Mouse (Mus musculus) stomach, embryonic 16.5 days (tissue): ENCODE measurements around the gene Pcnp. TPM values are rescaled to one million over a fixed set of nuclear protein-coding genes. Genes with fewer than 3 reads are reported as not detected.

Source experiments
- ATAC-seq: fragments of 200-750 bp; cut with Nextera tagmentation; 2 replicates; pipeline ENCODE4 v1.8.0; 2017; ENCODE audit warnings: moderate number of reproducible peaks, moderate TSS enrichment; ENCODE audit not compliant: insufficient read depth, low FRiP score
- H3K27ac ChIP-seq: fragments of 300-500 bp; sonication (generic); 2 replicates; pipeline ENCODE4 v1.5.1; 2014; ENCODE audit warnings: low read length
- H3K27me3 ChIP-seq: fragments of 300-500 bp; sonication (generic); 2 replicates; pipeline ENCODE4 v1.6.1; 2014; ENCODE audit warnings: low read length, control low read depth, mixed read lengths; ENCODE audit not compliant: control insufficient read depth, insufficient read depth
- H3K36me3 ChIP-seq: fragments of 300-500 bp; sonication (generic); 2 replicates; pipeline ENCODE4 v1.6.1; 2014; ENCODE audit warnings: low read length; ENCODE audit not compliant: control insufficient read depth, insufficient read depth
- H3K4me1 ChIP-seq: fragments of 300-500 bp; sonication (generic); 2 replicates; pipeline ENCODE4 v1.6.1; 2014; ENCODE audit warnings: low read length, control low read depth, mixed read lengths; ENCODE audit not compliant: control insufficient read depth, insufficient read depth
- H3K4me2 ChIP-seq: fragments of 300-500 bp; sonication (generic); 2 replicates; pipeline ENCODE4 v1.6.1; 2014; ENCODE audit warnings: low read depth, low read length, mixed read lengths
- H3K4me3 ChIP-seq: fragments of 300-500 bp; sonication (generic); replicated peaks from 2 replicates; pipeline ENCODE4 v1.5.1; 2014; ENCODE audit warnings: mild to moderate bottlenecking, low read length
- H3K9ac ChIP-seq: fragments of 300-500 bp; sonication (generic); 2 replicates; pipeline ENCODE4 v1.6.1; 2014; ENCODE audit warnings: low read length
- H3K9me3 ChIP-seq: fragments of 300-500 bp; sonication (generic); replicated peaks from 2 replicates; pipeline ENCODE4 v1.6.1; 2016; ENCODE audit warnings: low read length, control low read depth; ENCODE audit not compliant: control insufficient read depth
- WGBS: fragments of 180-500 bp; shearing (Covaris S2); extraction: QIAGEN DNeasy Blood & Tissue Kit; methylation state at CpG from one replicate; pipeline ENCODE4 v1.1.7; 2014; 5-methylcytosine and 5-hydroxymethylcytosine counted together
- polyA plus RNA-seq: library from polyadenylated mRNA; unstranded; fragments of >200 nt; fragmentation: Nextera tagmentation; extraction: Ambion mirVana; gene quantifications from 2 replicates; pipeline ENCODE4 v1.2.1, GENCODE M21; 2015

Pcnp gene
- polyA plus RNA-seq, 1 experiment from 2014 or later, result 216 TPM

DNA sequence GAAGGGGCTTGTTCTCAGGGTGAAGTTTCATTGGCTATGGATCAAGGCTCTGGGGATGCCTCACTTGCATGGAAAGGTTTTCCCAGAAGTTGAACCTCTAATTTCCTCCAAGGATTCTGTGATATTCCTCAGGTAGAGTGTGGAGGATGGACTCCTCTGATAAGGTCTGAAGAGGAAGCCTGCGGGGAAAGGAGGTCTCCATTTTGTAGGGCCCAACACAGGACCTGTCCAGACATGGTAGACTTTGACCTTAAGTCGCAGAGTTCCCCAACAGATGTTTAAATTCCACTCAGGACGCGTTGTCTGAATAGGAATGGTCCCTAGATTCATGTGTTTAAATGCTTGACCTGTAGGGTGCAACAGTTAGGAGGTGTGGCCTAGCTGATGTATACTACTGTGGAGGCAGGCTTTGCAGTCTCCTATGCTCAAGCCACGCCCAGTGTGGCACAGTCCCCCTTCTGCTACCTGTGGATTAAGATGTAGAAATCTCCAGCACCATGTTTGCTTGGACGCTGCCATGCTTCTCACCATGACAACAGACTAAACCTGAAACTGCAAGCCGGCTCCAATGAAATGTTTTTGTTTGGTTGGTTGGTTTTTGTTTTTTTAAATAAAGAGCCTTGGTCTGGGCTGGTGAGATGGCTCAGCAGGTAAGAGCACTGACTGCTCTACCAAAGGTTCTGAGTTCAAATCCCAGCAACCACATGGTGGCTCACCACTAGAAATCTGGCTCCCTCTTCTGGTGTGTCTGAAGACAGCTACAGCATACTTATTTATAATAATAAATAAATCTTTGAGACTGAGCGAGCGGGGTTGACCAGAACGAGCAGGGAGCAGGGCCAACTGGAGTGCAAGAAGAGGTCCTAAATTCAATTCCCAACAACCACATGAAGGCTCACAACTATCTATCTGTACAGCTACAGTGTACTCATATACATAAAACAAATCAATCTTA, 16.5 kb downstream of the Pcnp start:
- H3K36me3 ChIP-seq, result peaks cover 9% of the 10 kb centered on the region
- H3K27ac ChIP-seq, result no peak overlapping the region
- 0 out of 2 replicates have a peak, but pooled peaks have one; percentile 7 for ATAC-seq
- no peak overlapping the region for H3K9ac ChIP-seq
- H3K4me1 ChIP-seq, result no peaks in the 10 kb centered on the region
- H3K27me3 ChIP-seq, result no peaks in the 10 kb centered on the region
- no peaks in the 10 kb centered on the region for H3K9me3 ChIP-seq
- no peak overlapping the region for H3K4me3 ChIP-seq
- 88% methylated on average over 10 of the region's 10 CpGs for WGBS
- no peak overlapping the region for H3K4me2 ChIP-seq

DNA sequence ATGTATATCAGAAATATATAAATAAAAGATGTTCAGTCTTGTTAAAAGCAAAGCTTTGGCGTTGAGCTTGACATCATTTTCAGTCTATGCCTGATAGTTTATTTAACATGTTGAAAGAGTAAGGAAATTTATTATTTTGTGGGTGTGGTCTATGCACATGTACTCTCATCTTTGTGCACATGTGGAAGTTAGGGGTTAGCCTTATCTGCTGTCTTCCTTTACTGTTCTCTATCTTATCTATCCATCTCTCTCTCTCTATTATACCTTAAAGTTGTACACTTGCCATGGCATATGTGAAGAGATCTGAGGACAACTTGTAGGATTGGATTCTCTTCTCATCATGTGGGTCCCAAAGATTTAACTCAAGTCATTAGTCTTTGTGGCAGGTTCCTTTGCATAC, 20.7 kb downstream of the Pcnp start:
- Histone ChIP-seq H3K4me2 (no peak overlapping the region), H3K9ac (no peak overlapping the region), H3K4me1 (no peaks in the 10 kb centered on the region), H3K4me3 (no peak overlapping the region), H3K27me3 (no peaks in the 10 kb centered on the region), H3K27ac (no peak overlapping the region), H3K9me3 (no peaks in the 10 kb centered on the region), H3K36me3 (peaks cover 3% of the 10 kb centered on the region; the same call in 1 of the 2 replicates)
- 74% methylated on average over 1 of the region's 1 CpGs for WGBS
- no peak for ATAC-seq

DNA sequence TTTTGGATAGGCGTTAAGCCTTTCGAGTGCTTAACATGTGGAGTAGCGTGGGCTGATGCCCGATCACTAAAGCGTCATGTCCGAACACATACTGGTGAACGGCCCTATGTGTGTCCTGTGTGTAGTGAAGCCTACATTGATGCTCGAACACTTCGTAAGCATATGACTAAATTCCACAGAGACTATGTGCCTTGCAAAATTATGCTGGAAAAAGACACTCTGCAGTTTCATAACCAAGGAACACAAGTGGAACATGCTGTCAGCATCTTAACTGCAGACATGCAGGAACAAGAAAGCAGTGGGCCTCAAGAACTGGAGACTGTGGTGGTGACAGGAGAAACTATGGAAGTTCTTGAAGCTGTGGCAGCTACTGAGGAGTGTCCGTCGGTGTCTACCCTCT, 22.7 kb downstream of the Pcnp start:
- 95% methylated on average over 11 of the region's 11 CpGs for WGBS
- H3K36me3 ChIP-seq, result peaks cover 9% of the 10 kb centered on the region

DNA sequence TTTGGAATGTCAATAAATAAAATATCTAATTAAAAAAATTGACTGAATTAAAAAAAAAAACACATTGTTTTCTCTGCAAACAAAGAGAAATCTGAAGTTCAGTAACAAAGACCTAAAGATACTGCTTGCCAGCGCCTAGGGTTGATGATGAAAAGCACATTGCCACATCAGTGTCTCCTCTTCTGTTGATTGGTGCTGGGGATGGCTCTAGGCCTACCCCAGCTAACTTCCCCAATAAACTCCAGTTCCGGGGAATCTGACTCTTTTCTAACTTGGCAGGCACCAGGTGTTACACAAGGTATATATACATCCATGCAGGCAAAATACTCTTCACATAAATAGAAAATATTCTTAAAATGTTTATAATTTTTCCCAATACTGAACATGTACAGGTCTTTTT, 35.3 kb downstream of the Pcnp start:
- no peak overlapping the region for H3K9ac ChIP-seq
- no peak overlapping the region for H3K27ac ChIP-seq
- ATAC-seq, result no peak
- H3K4me1 ChIP-seq, result no peaks in the 10 kb centered on the region
- WGBS, result 85% methylated on average over 2 of the region's 2 CpGs
- H3K36me3 ChIP-seq, result no peaks in the 10 kb centered on the region; the same call in 1 of the 2 replicates
- H3K4me3 ChIP-seq, result no peak overlapping the region
- H3K27me3 ChIP-seq, result no peaks in the 10 kb centered on the region
- no peak overlapping the region for H3K4me2 ChIP-seq
- H3K9me3 ChIP-seq, result no peaks in the 10 kb centered on the region

More for the DNA sequence above, 22.7 kb downstream of the Pcnp start:
- no peak overlapping the region for H3K9ac ChIP-seq
- no peak overlapping the region for H3K4me2 ChIP-seq
- no peaks in the 10 kb centered on the region for H3K9me3 ChIP-seq
- no peaks in the 10 kb centered on the region for H3K27me3 ChIP-seq
- ATAC-seq, result no peak
- no peak overlapping the region for H3K4me3 ChIP-seq
- no peaks in the 10 kb centered on the region for H3K4me1 ChIP-seq
- no peak overlapping the region for H3K27ac ChIP-seq

DNA sequence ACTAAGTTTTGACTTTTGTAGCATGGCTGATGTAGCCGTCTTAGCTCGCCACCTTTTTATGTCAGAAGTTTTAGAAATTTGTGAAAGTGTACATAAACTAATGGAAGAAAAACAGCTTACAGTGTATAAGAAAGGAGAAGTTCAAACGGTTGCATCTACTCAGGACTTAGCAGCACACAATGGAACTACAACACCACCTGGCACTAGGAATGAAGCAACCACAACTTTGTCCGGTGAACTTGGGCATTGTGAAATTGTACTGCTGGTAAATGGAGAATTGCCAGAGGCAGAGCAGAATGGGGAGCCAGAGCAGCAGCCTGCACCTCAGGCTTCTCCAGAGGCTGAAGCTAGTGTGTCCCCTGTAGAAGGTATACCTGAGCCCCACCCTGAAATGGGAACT, 39.2 kb downstream of the Pcnp start:
- WGBS, result 86% methylated on average over 4 of the region's 4 CpGs
- no peak overlapping the region for H3K4me3 ChIP-seq
- H3K4me1 ChIP-seq, result no peaks in the 10 kb centered on the region
- H3K9me3 ChIP-seq, result no peaks in the 10 kb centered on the region
- ATAC-seq, result no peak
- no peak overlapping the region for H3K4me2 ChIP-seq
- H3K27ac ChIP-seq, result no peak overlapping the region
- H3K36me3 ChIP-seq, result peaks cover 5% of the 10 kb centered on the region; the same call in 1 of the 2 replicates
- H3K9ac ChIP-seq, result no peak overlapping the region
- H3K27me3 ChIP-seq, result no peaks in the 10 kb centered on the region

DNA sequence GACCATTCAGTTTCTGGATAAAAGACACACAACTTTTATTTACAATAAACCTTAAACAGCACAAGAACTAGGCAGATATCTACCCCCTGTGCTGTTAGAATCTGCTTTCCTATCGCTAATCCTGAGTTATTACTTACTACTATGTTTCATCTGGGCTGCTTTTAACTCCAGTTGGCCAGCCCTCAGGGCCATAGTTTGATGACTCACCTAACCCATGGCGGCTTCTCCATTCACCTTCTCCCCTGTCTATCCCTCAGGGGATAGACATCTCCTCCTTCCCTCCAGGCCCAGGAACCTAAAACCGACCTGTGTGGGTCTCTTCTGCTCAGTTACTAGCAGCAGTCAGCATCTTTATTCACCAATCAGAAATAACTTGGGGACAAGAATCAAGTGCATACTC, 43.5 kb downstream of the Pcnp start:
- H3K27ac ChIP-seq, result no peak overlapping the region
- no peaks in the 10 kb centered on the region for H3K9me3 ChIP-seq
- H3K27me3 ChIP-seq, result no peaks in the 10 kb centered on the region
- H3K4me2 ChIP-seq, result no peak overlapping the region
- ATAC-seq, result no peak
- WGBS, result 96% methylated on average over 3 of the region's 3 CpGs
- no peaks in the 10 kb centered on the region for H3K4me1 ChIP-seq
- H3K36me3 ChIP-seq, result peaks cover 5% of the 10 kb centered on the region; the same call in 1 of the 2 replicates
- no peak overlapping the region for H3K9ac ChIP-seq
- no peak overlapping the region for H3K4me3 ChIP-seq

DNA sequence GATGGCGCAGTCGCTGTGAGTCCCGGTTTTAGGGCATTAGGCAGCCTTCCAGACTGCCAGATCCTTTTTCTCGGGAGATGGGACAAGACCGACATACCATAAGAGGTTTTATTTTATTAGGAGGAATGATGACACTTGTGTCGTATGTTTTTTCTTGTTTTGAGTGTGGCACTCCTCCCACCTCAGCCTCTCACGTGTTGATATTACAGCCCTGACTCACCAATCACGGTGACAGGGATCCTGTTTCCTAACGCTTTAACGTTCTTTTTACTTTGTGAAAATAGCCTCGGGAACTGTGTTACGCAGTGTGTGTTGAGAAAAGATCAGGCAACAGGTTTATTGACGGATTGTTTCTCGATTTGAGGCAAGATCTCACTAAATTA, 54.6 kb downstream of the Pcnp start:
- WGBS, result 3% methylated on average over 14 of the region's 14 CpGs
- Histone ChIP-seq H3K27ac (peak overlapping the region; percentile 90), H3K27me3 (no peaks in the 10 kb centered on the region), H3K36me3 (peaks cover 17% of the 10 kb centered on the region; the same call in 1 of the 2 replicates), H3K9ac (peak overlapping the region; percentile 97), H3K4me3 (peak overlapping the region; percentile 99), H3K4me2 (peak overlapping the region; percentile 85), H3K4me1 (peaks cover 20% of the 10 kb centered on the region), H3K9me3 (no peaks in the 10 kb centered on the region)
- 0 out of 2 replicates have a peak, but pooled peaks have one; percentile 15 for ATAC-seq

DNA sequence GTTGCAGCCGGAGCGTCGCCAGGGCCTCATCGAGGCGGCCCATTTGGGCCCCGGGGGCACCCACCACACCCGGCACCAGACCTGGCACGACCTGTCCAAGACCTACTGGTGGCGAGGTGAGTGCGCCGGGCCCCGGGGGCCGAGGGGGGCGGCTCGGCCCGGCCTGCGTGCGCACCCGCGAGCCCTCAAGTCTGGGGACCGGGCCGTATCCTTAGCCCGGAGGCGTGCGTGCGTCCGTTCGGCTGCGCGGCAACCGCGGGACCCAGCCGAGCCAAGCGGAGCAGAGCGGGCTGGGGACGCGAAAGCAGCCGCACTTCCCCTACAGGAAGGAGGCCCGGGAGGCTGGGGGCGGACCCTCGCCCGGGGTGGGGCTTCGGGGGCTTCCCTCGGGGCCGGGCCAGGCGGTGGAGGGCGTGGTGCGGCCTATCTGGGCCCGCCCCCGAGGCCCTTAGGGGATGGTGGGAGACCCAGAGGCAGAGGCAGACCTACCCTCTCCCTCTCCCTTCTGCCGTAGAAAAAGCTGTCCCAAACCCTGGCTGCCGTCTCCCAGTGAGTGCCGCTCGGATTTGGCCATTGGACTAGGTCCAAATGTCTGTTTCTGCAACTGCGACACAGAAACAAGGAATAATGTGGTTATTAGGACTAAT, 55.2 kb downstream of the Pcnp start:
- H3K9me3 ChIP-seq, result no peaks in the 10 kb centered on the region
- no peaks in the 10 kb centered on the region for H3K27me3 ChIP-seq
- H3K9ac ChIP-seq, result peak overlapping the region; percentile 97
- peak overlapping the region; percentile 90 for H3K27ac ChIP-seq
- peak overlapping the region; percentile 85 for H3K4me2 ChIP-seq
- WGBS, result under 1% methylated on average over 55 of the region's 55 CpGs
- peaks cover 25% of the 10 kb centered on the region for H3K4me1 ChIP-seq
- ATAC-seq, result peak; percentile 93
- H3K36me3 ChIP-seq, result peaks cover 17% of the 10 kb centered on the region; the same call in 1 of the 2 replicates
- peak overlapping the region; percentile 99 for H3K4me3 ChIP-seq
